Mouse (Mus musculus) spleen, adult 2 months (tissue): Measurements from ENCODE around the gene Nploc4. TPM values are rescaled to one million over a fixed set of nuclear protein-coding genes. Genes with fewer than 3 reads are reported as not detected.

Experiments
- DNase-seq, 2 experiments: peaks; one replicate each; pipeline versions ENCODE4 v3.0.0 to v3.0.0-alpha.2; 2012 to 2021; ENCODE audit warnings: low spot score in 2 of 2, low read depth in 1 of 2
- H3K27ac ChIP-seq: fragments of 200-500 bp; 2 replicates; pipeline ENCODE4 v1.5.1; 2012; ENCODE audit warnings: low read length, inconsistent platforms; ENCODE audit not compliant: insufficient read depth
- H3K27me3 ChIP-seq: fragments of 200-500 bp; 2 replicates; pipeline ENCODE4 v1.6.1; 2012; ENCODE audit warnings: mild to moderate bottlenecking, moderate library complexity, low read length, inconsistent platforms; ENCODE audit not compliant: control insufficient read depth, insufficient read depth
- H3K36me3 ChIP-seq: fragments of 200-500 bp; 2 replicates; pipeline ENCODE4 v1.6.1; 2012; ENCODE audit warnings: mild to moderate bottlenecking, low read length, inconsistent platforms; ENCODE audit not compliant: control insufficient read depth, insufficient read depth
- H3K4me1 ChIP-seq: fragments of 200-500 bp; 2 replicates; pipeline ENCODE4 v1.6.1; 2011; ENCODE audit warnings: inconsistent platforms; ENCODE audit not compliant: control insufficient read depth, insufficient read depth, insufficient read length
- H3K4me3 ChIP-seq: fragments of 200-500 bp; 2 replicates; pipeline ENCODE4 v1.5.1; 2011; ENCODE audit warnings: mild to moderate bottlenecking, inconsistent platforms; ENCODE audit not compliant: insufficient read depth, insufficient read length; ENCODE audit errors: extremely low read depth
- CTCF ChIP-seq: fragments of 200-500 bp; IDR thresholded peaks from 2 replicates; pipeline ENCODE4 v1.5.1; 2011; ENCODE audit warnings: mild to moderate bottlenecking, inconsistent platforms; ENCODE audit not compliant: insufficient read depth, insufficient read length, insufficient replicate concordance; ENCODE audit errors: extremely low read depth
- POLR2A ChIP-seq: fragments of 200-500 bp; IDR thresholded peaks from 2 replicates; pipeline ENCODE4 v1.6.1; 2011; ENCODE audit warnings: low read depth, low read length, inconsistent platforms
- WGBS: fragments of 180-500 bp; shearing (Covaris S2); methylation state at CpG from one replicate; pipeline ENCODE4 v1.1.7; 2018; 5-methylcytosine and 5-hydroxymethylcytosine counted together
- polyA plus RNA-seq: library from polyadenylated mRNA; depleted of rRNA; stranded (reverse); fragments of >200 nt; gene quantifications from 2 replicates; pipeline ENCODE4 v1.2.3, GENCODE M21; 2012; rRNA removed

Nploc4 gene
- 25.3 and 31.0 TPM in 2 replicates for polyA plus RNA-seq

DNA sequence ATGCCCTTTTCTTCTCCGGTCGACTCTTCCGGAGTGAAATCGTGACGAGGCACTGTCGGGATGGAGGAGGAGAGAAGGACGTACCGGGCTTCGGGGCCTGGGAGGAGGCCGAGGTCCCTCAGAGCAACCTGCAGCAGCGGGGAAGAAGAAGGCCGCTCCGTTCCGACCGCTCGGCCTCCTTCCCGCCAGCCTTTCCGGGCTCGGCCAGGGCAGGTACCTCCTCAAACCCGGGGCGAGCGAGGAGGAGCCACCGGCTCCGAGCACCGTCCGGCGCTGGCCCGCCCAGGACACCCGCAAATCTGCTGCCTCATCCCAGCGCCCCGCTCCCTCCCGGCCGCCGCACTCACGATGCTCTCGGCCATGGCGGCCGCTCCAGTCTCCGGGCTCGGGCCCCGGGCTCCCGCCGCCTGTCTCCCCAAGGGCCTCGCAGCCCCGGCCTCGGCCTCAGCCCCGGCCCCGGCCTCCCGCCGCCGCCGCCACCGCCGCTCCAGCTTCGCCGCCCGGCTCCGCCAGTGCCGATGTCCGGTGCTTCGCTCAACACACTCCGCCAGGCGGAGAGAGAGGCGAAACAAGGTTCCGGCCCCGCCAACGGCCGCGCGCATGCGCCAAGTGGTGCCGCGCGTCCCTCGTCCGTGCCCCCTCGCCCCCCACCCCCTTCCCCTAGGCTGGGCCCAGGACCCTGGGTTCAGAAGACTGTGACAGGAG, at the start of gene Nploc4:
Nploc4 (minus strand) TSS at position 557 of the 705 bp plus-strand sequence.
- DNase-seq, result peak; percentile 66 to 78
- TF ChIP-seq CTCF (no peak), POLR2A (peak; percentile 38; the same call in 1 of the 2 replicates)
- Histone ChIP-seq H3K4me3 (peak within 1 kb of the TSS; percentile 88), H3K36me3 (peaks cover 10% of the 10 kb centered on the region), H3K4me1 (no peaks in the 10 kb centered on the region), H3K27ac (peak within 1 kb of the TSS; percentile 54), H3K27me3 (no peaks in the 10 kb centered on the region)
- under 1% methylated on average over 73 of the region's 77 CpGs for WGBS

DNA sequence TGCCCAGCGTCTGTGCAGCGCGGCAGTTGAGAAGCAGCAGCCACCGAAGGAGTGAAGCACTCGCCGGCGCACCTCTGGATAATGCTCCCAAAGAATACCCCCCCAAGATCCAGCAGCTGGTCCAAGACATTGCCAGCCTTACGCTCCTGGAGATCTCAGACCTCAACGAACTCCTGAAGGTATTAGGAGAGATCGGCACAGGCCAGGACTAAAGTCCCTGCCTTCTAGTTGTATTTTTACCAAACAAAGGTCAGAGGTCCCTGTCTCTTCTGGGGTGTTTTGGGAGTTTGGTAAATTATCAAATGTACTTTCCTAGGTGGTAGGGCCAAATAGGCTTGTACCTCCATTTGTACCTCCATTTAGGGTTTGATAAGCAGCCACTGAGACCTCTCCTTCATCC, 47.7 kb upstream of the Nploc4 start:
- Histone ChIP-seq H3K4me3 (peak overlapping the region; percentile 87; the same call in 1 of the 2 replicates), H3K27me3 (no peaks in the 10 kb centered on the region), H3K36me3 (peaks cover 26% of the 10 kb centered on the region), H3K27ac (no peak overlapping the region), H3K4me1 (peaks cover 8% of the 10 kb centered on the region)
- DNase-seq, result no peak
- TF ChIP-seq CTCF, result no peak
- no peak for TF ChIP-seq POLR2A
- 11% methylated on average over 10 of the region's 10 CpGs for WGBS

DNA sequence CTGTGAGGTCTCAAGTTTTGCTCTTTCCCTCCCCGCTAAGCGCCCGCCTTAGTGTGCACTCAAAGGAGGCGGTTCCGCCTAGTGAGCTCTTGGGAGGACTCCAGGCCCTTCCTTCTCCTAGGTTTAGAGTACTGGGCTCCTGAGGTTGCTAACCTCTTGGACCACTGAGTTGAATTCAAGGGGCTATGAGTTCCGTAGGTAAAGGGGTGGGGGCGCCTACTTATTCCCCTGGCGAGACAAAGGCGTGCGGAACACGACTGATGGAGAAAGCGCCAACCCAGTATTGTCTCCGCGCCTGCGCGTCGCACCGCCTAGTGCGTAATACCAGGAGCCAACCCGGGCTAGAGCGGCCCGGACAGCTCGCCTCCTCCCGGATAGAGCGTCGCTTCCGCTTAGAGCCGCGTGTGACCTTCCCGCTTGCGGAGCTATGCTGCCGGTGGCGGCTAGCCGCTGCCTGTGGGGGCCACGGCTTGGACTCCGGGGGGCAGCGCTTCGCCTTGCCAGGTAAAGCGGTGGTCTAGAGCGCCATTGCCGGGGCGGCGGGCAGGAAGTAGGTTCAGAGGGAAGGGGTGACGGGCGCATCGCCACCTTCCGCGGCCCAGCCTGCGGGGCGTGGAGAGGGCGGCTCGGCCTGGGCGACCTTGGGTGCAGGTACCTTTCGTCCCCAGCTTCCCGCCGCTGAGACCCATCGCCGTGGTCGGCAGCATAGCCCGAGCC, 46.9 kb upstream of the Nploc4 start, which contains the start of gene Mrpl12:
Mrpl12 (plus strand) TSS at position 349 of the 717 bp plus-strand sequence.
- under 1% methylated on average over 60 of the region's 60 CpGs for WGBS
- TF ChIP-seq POLR2A (peak; percentile 56; the same call in 1 of the 2 replicates), CTCF (no peak)
- peaks cover 31% of the 10 kb centered on the region for H3K36me3 ChIP-seq

DNA sequence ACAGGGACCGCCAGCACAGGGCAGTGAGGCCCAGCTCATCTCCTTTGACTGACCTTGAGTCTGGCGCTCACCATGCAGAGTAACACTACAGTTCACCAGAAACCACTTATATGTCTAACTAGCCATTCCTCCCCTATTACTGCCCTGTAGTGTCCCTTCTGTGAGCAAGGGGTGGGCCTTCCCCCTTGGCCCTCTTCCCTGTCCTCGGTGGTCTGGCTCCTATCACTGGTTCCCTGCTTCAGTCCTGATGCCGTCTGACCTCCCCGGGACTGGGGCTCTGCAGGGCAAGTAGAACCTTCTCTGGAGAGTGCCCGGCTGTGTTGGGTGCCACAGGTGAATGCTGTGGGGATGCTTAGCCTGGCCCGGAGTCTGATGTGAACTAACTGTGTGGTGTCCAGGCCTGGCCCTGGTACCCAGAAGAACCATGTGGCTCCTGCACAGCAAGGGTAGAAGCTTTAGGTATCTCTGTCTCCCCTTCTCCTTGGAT, 46.0 kb upstream of the Nploc4 start:
- peaks cover 5% of the 10 kb centered on the region for H3K4me1 ChIP-seq
- DNase-seq, result no peak
- TF ChIP-seq POLR2A (no peak), CTCF (no peak)
- H3K4me3 ChIP-seq, result no peak overlapping the region
- H3K27ac ChIP-seq, result no peak overlapping the region
- peaks cover 37% of the 10 kb centered on the region for H3K36me3 ChIP-seq
- H3K27me3 ChIP-seq, result no peaks in the 10 kb centered on the region
- 94% methylated on average over 7 of the region's 7 CpGs for WGBS

More for the DNA sequence above, 46.9 kb upstream of the Nploc4 start, which contains the start of gene Mrpl12:
- Histone ChIP-seq H3K4me1 (peaks cover 6% of the 10 kb centered on the region), H3K4me3 (peak within 1 kb of the TSS; percentile 87), H3K27ac (peak within 1 kb of the TSS; percentile 55), H3K27me3 (no peaks in the 10 kb centered on the region)
- DNase-seq, result peak; percentile 86 to 88

DNA sequence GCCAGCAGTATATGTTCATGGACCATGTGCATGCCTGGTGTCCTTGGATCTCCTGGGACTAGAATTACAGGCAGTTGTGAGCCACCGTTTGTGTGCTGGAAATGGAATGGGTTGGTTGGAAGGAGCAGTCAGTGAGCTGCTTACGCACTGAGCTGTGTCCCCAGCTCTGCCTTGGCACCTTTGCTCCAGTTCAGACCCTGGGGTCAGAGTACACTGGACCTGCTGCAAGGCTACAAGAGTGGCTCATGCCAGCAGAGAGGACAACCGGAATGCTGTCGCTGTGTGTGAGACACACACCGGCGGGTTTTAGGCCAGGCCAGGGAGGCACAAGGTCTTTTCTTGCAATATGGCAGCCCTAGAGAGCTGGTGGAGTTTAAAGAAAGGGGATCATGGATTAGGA, 34.5 kb upstream of the Nploc4 start:
- H3K36me3 ChIP-seq, result peaks cover 27% of the 10 kb centered on the region
- TF ChIP-seq POLR2A (no peak), CTCF (no peak)
- 98% methylated on average over 6 of the region's 6 CpGs for WGBS
- peaks cover 7% of the 10 kb centered on the region; the same call in 1 of the 2 replicates for H3K4me1 ChIP-seq
- H3K27ac ChIP-seq, result no peak overlapping the region
- no peak for DNase-seq
- H3K4me3 ChIP-seq, result no peak overlapping the region
- no peaks in the 10 kb centered on the region for H3K27me3 ChIP-seq

DNA sequence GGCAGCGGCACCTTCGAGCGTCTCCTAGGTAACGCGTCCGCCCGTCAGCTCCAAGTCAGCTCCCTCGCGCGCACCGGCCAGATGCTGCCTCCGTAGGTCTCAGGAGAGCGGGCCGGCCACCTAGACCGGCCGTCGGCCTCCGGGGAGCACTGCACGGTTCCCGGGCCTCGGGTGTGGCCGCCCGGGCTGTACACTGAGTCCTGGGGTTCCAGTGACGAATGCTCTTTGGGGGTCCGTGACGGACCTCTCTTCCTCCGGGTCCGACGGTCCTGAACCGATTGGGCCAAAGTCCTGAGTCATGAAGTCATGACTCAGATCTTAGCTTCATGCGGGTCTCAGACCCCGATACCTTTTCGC, 30.2 kb upstream of the Nploc4 start:
- Histone ChIP-seq H3K27ac (peak overlapping the region; percentile 49; the same call in 1 of the 2 replicates), H3K4me3 (peak overlapping the region; percentile 92), H3K4me1 (peaks cover 12% of the 10 kb centered on the region; the same call in 1 of the 2 replicates), H3K27me3 (no peaks in the 10 kb centered on the region), H3K36me3 (peaks cover 13% of the 10 kb centered on the region)
- DNase-seq, result no peak
- no peak for TF ChIP-seq POLR2A
- TF ChIP-seq CTCF, result no peak
- WGBS, result under 1% methylated on average over 33 of the region's 33 CpGs
